Mouse (Mus musculus) gastrocnemius, adult 2 months (tissue): Measurements from ENCODE around the gene Adgra1. TPM values are rescaled to one million over a fixed set of nuclear protein-coding genes. Genes with fewer than 3 reads are reported as not detected.
A peak's percentile ranks its signal among the peaks of the same experiment; 100 is the strongest.

Experiments used
- DNase-seq: peaks from one replicate; pipeline ENCODE4 v3.0.0; 2022
- H3K27ac ChIP-seq: fragments of 200-600 bp; 2 replicates; pipeline ENCODE4 v1.8.1; 2022; ENCODE audit warnings: mild to moderate bottlenecking
- H3K4me3 ChIP-seq: fragments of 200-600 bp; 2 replicates; pipeline ENCODE4 v1.8.1; 2022; ENCODE audit warnings: mild to moderate bottlenecking, moderate library complexity
- CTCF ChIP-seq: fragments of 200-600 bp; IDR thresholded peaks from 2 replicates; pipeline ENCODE4 v1.8.1; 2022; ENCODE audit warnings: antibody characterized with exemption, mild to moderate bottlenecking, moderate library complexity
- intact Hi-C: fragments of 180-260 bp; cut with DNase I; formaldehyde crosslinking; loops from one replicate; pipeline ENCODE4 v1.15.1; 2025
- long read RNA-seq, 2 experiments: library from polyadenylated mRNA; stranded (forward); transcript quantifications; one replicate each; pipeline ENCODE4 v2.0.0; 2021
- total RNA-seq, 2 experiments: library from RNA; stranded (reverse); gene quantifications; 2 replicates each; pipeline ENCODE4 v1.2.3; 2021

The Adgra1 gene
- under 1 TPM in 1 of 2 experiments, not detected in 1; 0.08 TPM for total RNA-seq
- long read RNA-seq, experiment 1: 0 reads
- long read RNA-seq, experiment 2: 0 reads

DNA sequence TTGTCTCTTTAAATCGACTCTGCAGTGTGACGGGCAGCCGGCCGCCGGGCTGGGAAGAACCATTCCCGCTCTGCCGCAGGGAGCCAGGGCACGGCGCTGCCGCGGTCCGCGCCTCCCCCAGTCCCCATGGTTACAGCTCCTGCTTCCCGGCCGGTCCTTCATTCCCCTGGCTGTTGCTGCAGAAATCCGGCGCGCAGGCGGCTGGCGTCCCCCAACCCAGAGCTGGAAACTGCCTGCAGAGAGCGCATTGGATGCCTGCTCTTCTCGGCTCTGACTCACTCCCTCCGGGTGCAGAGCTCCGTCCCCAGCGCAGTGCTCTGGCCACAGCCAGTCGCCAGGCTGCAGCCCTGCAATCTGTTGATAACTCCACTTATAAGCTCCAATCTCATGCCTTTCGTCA, at the start of gene Adgra1:
Gene Adgra1 (plus strand): TSS at position 139 of the 400 bp plus-strand sequence.
- no peak for TF ChIP-seq CTCF
- intact Hi-C loops: no loop called here
- DNase-seq: peak; percentile 72
- Histone ChIP-seq H3K4me3 (peak within 1 kb of the TSS; percentile 57), H3K27ac (peak within 1 kb of the TSS; percentile 24)

DNA sequence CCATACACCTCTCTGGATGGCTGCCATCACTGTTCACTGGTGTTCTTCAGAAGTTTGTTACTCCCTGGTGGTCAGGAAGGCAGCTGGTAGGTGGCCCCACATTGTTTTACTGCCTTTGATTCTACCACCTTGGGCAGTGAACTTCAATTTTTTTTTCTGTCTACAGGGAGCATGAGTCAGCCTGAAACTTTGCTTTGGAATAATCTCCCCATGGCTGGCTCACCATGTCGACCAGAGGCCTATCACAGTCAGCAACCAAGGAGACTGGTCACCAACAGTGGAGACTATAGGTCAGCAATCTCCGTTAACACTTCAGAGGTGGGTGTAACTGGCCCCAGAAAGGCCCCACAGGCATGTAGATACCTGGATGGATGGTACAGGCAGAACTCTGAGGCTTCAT, 46.6 kb upstream of the Adgra1 start:
- no peak for TF ChIP-seq CTCF
- intact Hi-C loops: no loop called here
- no peak overlapping the region for H3K4me3 ChIP-seq
- H3K27ac ChIP-seq: no peak overlapping the region
- DNase-seq: no peak

DNA sequence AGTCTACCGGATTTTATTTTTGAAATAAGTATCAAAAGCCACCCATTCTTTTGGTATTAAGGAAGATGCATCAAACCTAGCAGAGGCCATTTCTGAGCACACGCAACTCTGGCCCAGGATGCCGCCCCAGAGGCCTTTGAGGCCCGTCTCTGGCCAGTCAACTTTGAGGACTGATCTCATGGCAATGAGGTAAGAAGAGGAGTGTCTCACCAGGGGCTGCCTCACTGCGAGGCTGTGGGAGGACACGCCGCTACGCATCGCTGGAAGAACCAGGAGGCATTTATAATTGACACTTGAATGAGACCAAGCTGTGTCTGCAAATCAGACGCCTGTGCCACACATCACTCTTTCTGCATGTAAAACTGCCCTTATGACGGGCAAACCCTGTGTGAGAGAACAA, 45.0 kb upstream of the Adgra1 start:
- TF ChIP-seq CTCF: no peak
- Histone ChIP-seq H3K27ac (no peak overlapping the region), H3K4me3 (no peak overlapping the region)
- intact Hi-C loops: no loop called here
- no peak for DNase-seq

DNA sequence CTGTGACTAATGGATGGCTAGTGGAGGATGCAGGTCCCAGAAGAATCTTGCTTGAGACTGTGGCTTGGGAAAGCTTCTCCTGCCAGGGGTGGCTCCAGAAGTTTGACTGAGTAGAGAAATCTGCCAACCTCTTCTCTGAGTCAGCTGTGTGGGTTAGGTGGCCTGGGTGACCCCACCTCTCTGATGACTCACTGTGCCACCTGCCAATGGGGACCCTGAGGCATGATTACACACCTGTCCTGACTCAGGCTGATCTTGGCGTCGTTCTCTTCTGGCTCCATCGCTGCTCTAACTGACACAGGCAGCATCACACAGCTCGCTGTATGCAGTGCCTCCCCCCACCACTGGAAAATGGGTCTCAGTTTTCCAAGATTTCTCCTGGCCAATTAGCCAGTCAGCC, 44.3 kb upstream of the Adgra1 start:
- DNase-seq: no peak
- no peak for TF ChIP-seq CTCF
- Histone ChIP-seq H3K27ac (no peak overlapping the region), H3K4me3 (no peak overlapping the region)
- intact Hi-C loops: no loop called here

DNA sequence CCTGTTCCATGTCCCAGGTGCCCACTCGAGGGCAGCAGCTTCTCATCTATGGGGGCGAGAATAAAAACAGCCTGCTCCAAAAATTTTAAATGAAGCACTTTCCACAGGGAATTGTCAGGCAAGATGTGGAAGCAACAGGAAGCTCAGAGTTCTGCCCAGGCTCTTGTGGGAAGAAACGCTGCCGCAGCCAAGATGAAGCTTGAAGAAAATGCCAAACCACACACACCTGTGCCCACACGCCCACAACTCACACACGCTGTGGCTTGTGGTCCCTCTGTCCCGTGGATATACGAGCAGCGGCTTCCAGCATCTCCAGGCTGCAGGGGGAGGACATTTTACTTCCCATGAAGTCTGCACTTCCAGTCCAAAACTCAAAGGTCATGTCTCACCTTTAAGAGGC, 42.4 kb upstream of the Adgra1 start:
- Histone ChIP-seq H3K4me3 (no peak overlapping the region), H3K27ac (no peak overlapping the region)
- DNase-seq: no peak
- TF ChIP-seq CTCF: no peak
- intact Hi-C loops: no loop called here

DNA sequence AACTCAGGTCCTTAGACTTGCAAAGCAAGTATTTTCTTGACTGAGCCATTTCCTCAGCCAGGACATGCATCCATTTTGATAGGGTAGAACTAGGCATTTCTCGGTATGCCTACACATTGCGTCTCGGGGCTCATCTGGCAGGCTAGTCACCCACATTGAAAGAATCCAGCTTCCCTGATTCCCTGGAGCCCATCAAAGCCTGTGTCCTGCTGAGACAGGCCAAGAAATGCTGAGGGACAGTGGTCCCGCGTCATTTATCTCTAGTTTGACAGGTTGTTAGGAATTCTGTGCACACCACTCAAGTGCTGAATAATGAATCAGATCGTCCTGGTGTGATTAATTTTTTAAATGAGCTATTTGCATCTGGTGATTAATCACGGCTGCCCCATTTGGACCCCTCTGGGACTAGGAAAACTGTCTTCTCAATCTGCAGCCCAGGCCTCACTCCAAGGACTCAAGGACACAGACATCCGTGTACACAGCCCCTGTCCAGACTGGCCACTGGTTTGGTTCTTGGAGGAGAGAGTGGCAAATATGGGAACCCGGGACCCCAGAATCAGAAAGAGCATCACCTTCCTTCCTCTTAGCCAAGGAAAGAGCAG, 38.9 kb upstream of the Adgra1 start:
- intact Hi-C loops: no loop called here
- no peak overlapping the region for H3K4me3 ChIP-seq
- no peak for DNase-seq
- H3K27ac ChIP-seq: no peak overlapping the region
- no peak for TF ChIP-seq CTCF

DNA sequence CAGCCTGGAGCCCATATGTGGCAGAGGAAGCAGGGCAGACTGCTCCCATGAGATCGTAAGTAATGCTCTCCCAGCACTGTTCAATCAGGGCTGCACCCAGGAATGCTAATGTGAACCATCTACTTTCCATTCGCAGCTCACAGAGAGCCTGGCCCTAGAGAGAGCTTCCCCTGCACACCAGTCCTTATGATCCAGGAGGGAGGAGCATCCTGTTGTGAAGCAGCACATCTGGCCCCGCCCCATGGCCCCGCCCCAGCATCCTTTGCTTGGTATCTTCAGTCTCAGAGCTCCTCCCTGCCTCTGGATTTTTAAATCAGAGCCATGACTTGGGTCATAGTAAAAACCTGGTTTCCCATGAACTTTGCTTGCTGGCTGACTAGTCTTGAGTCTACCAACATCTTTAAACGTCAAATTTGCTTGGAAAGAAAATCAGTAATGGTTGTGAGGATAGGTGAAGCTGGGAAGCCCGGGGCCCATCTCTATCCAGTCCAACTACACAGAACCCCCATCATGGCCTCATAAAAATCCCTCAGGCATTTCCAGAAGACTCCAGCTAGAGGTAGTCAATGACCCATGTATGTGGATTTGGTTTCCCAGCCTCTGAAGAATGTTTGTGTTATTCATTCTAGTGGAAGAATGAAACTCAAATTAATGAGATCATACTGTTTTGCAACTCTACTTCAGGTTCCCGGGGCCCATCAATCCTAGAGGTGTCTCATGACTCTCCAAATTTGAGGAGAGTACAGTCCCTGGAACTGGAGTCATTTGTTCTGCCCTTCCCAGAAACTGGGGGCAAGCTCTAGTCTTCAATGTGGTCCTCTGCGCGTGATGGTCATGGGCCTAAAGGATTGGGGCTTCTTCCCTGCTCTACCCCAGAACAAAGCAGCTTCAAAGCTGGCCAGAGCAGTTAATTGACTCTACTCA, 36.5 kb upstream of the Adgra1 start:
- TF ChIP-seq CTCF: no peak
- Histone ChIP-seq H3K27ac (no peak overlapping the region), H3K4me3 (no peak overlapping the region)
- no peak for DNase-seq
- intact Hi-C loops: no loop called here

DNA sequence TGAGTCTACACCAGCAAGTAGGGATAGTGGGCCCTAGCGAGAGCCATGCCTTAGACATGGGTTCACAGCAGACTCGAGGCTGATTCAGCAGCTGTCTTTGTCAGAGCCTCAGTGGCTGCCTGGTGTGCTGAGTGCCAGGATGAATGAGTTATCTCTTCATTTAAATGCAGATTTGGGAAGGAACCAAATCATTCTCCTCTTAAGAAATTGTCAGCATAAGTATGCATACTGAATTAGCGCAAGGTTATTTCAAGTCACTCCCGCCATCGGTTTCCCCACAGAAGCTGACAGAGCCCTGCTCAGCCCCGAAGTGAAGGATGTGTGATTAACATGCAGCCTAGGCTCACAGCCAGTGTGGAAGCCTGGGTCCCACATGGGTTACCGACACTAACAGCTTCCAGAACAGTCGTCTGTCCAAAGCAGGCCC, 27.8 kb upstream of the Adgra1 start:
- H3K4me3 ChIP-seq: no peak overlapping the region
- intact Hi-C loops: no loop called here
- no peak for TF ChIP-seq CTCF

DNA sequence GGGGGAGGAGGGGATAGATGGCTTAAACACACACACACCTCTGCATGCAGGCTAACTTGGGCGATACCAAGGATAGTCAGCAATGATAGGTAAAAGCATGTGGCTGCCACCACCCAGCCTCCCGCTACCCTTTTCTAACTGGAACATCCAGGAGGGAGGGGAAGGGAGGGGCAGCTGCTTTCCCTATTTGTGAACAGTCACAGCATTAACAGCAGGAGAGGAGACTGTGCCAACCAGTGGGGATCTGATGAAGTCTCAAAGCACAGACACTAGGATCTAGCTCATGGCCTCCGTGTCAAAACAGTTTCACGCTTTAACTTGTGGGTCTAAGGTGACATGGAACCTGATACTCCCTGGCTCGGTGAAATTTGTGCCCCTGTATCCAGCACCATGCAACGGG, 23.9 kb upstream of the Adgra1 start:
- no peak for DNase-seq
- no peak overlapping the region for H3K27ac ChIP-seq
- intact Hi-C loops: no loop called here
- no peak for TF ChIP-seq CTCF
- H3K4me3 ChIP-seq: no peak overlapping the region

More for the DNA sequence above, 27.8 kb upstream of the Adgra1 start:
- H3K27ac ChIP-seq: no peak overlapping the region
- no peak for DNase-seq

DNA sequence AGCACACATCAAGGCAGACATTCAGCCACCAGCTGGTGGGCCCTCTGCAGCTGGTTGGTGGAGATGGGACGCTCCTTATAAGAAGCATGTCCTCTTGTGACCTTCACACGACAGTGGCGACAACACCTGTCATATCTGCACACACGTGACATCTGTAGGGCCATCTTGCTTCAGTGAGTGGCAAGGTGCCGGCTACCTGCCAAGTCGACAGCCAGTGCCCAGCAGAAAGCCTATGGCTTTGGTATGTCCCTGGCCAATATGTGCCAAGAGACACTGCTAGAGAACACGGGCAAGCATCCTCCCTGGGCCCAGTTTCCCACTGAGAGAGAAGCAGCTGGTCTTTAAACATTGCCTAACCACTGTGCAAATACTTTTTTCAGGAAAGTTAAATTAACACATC, 22.3 kb upstream of the Adgra1 start:
- intact Hi-C loops: no loop called here
- Histone ChIP-seq H3K27ac (no peak overlapping the region), H3K4me3 (no peak overlapping the region)
- TF ChIP-seq CTCF: no peak
- DNase-seq: no peak

DNA sequence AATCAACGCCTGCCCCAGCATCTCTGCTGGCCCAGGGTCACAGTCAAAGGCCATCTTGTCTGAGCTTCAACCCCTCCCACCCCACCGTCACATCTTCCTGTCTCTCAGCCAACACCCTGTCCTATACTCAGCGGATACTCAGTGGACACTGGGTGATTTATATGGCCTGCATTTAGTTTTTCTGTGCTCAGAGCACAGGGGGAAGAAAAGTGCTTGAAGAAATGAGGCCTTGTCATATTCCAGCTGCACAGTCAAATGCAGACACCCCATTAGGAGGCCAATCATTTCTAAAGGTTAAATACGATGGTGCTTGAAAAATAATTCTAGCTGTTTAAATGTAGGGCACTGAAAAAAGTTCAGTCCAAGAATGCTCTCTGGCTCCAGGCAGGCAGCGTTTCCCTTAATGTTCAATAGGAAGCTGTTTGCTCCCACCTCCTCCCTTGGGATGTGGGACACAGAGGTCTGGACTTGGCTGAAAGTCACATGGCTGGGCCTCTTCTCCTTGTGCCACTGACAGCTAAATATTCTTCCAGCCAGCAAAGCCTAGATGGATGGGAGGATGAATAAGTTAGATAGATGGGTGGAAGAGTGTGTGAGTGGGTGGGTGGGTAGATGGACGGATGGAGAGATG, 20.3 kb upstream of the Adgra1 start:
- TF ChIP-seq CTCF: no peak
- Histone ChIP-seq H3K27ac (no peak overlapping the region), H3K4me3 (no peak overlapping the region)
- DNase-seq: no peak
- intact Hi-C loops: no loop called here

DNA sequence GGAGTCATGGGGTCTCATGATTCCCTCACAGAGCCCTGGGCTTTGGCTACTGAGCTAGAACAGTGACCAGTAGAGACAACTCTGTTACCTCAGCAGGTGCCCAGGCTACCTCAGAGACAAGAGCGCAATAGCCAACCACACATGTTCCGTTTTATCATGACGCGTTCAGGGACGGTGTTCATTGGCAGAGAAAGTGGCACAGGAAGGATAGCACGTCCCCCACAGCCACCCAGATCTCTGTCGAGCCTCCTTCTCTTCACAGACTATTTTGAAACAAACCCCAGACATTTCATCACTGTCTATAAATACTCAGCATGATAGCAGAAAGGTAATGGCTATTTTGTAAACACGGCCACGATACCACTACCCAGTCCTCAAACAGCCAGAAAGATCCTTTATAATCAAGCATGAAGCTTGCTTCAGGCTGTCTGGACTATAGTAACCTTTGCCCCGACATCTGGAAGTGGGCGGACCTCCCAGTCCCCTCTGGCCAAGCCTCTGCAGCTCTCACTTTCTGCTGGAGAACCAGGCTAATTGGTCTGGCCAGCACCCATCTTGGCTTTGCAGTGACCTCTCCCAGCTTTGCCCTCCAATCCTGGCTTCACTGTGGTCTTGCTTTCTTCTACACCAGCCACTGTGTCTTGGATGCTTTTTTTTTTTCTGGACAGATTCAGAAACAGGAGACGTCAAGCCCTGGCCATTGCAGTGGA, 11.5 kb upstream of the Adgra1 start:
- no peak for TF ChIP-seq CTCF
- peak; percentile 55 for DNase-seq
- intact Hi-C loops: no loop called here
- no peak overlapping the region for H3K27ac ChIP-seq
- no peak overlapping the region for H3K4me3 ChIP-seq

DNA sequence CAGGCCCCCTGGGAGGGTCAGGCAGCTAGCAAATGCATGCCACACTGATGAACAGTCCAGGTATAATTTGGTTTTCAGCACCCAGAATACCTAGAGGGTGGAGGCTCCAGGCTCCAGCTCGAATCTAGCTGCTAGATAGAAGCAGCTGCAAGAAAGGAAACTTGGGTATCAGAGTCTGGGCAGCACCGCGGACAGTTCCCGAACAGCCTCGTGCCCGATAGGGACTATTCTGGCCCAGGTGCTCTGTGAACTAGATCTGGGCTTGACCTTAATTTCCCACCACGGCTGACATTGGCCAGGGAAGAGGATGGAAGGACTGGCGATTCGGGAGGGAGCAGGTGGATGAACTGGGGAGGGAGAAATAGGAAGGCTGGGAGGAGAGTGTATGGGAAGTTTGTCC, 6.3 kb upstream of the Adgra1 start:
- TF ChIP-seq CTCF: no peak
- Histone ChIP-seq H3K27ac (no peak overlapping the region), H3K4me3 (no peak overlapping the region)
- DNase-seq: no peak
- intact Hi-C loops: no loop called here
